Mouse (Mus musculus): ENCODE results near the gene Tsks. TPM values are rescaled to one million over a fixed set of nuclear protein-coding genes. Genes with fewer than 3 reads are reported as not detected.

The Tsks gene
- polyA plus RNA-seq, 1 experiment: not detected

GRCm38 (mm10) chr7:44984833-44985164 is 41.8 kb downstream of the Tsks start:
- Histone ChIP-seq H3K4me1 (ENCODE audit: control insufficient read depth, insufficient read depth, low read length) (peaks cover 10% of the 10 kb centered on the region), H3K27ac (ENCODE audit: insufficient read depth, low read depth, low read length) (no peak overlapping the region), H3K4me3 (ENCODE audit: insufficient read depth, low read length) (peak overlapping the region; percentile 97)
- TF ChIP-seq CTCF (IDR thresholded peaks at IDR 0.05; ENCODE audit: low read depth, low read length): no peak
- TF ChIP-seq POLR2A (IDR thresholded peaks at IDR 0.05; ENCODE audit: borderline replicate concordance, low read depth, low read length): no peak

GRCm38 (mm10) chr7:44985595-44986191 is 42.7 kb downstream of the Tsks start:
- TF ChIP-seq POLR2A (IDR thresholded peaks at IDR 0.05; ENCODE audit: borderline replicate concordance, low read depth, low read length): no peak
- TF ChIP-seq CTCF (IDR thresholded peaks at IDR 0.05; ENCODE audit: low read depth, low read length): no peak
- peaks cover 10% of the 10 kb centered on the region for H3K4me1 ChIP-seq (ENCODE audit: control insufficient read depth, insufficient read depth, low read length)
- peak overlapping the region; percentile 81 for H3K27ac ChIP-seq (ENCODE audit: insufficient read depth, low read depth, low read length)
- peak overlapping the region; percentile 97 for H3K4me3 ChIP-seq (ENCODE audit: insufficient read depth, low read length)

- TF ChIP-seq POLR2A (IDR thresholded peaks at IDR 0.05; ENCODE audit: borderline replicate concordance, low read depth, low read length): no peak
- peak within 1 kb of the TSS; percentile 97 for H3K4me3 ChIP-seq (ENCODE audit: insufficient read depth, low read length)
- peak within 1 kb of the TSS; percentile 81 for H3K27ac ChIP-seq (ENCODE audit: insufficient read depth, low read depth, low read length)
- H3K4me1 ChIP-seq (ENCODE audit: control insufficient read depth, insufficient read depth, low read length): peaks cover 10% of the 10 kb centered on the region
Measured at GRCm38 (mm10) chr7:44986192-44986878, 43.3 kb downstream of the Tsks start, which contains the start of gene Prmt1. Prmt1 (minus strand) TSS chr7:44986568.

- Histone ChIP-seq H3K4me3 (ENCODE audit: insufficient read depth, low read length) (peak overlapping the region; percentile 75), H3K27ac (ENCODE audit: insufficient read depth, low read depth, low read length) (peak overlapping the region; percentile 77), H3K4me1 (ENCODE audit: control insufficient read depth, insufficient read depth, low read length) (peaks cover 10% of the 10 kb centered on the region)
- TF ChIP-seq POLR2A (IDR thresholded peaks at IDR 0.05; ENCODE audit: borderline replicate concordance, low read depth, low read length) (peak; percentile 12; the same call in 1 of the 2 replicates), CTCF (IDR thresholded peaks at IDR 0.05; ENCODE audit: low read depth, low read length) (0 out of 2 replicates have a peak, but pooled peaks have one; percentile 22)
Measured at GRCm38 (mm10) chr7:44986879-44987718, 44.1 kb downstream of the Tsks start.

- no peak for TF ChIP-seq CTCF (IDR thresholded peaks at IDR 0.05; ENCODE audit: low read depth, low read length)
- TF ChIP-seq POLR2A (IDR thresholded peaks at IDR 0.05; ENCODE audit: borderline replicate concordance, low read depth, low read length): no peak
- Histone ChIP-seq H3K27ac (ENCODE audit: insufficient read depth, low read depth, low read length) (no peak overlapping the region), H3K4me3 (ENCODE audit: insufficient read depth, low read length) (peak overlapping the region; percentile 83), H3K4me1 (ENCODE audit: control insufficient read depth, insufficient read depth, low read length) (peaks cover 7% of the 10 kb centered on the region)
Measured at GRCm38 (mm10) chr7:44996672-44997071, 53.7 kb downstream of the Tsks start.

GRCm38 (mm10) chr7:44997231-44997939 is 54.4 kb downstream of the Tsks start, which contains the start of gene Irf3:
Irf3 (plus strand) TSS chr7:44997648.
- Histone ChIP-seq H3K4me3 (ENCODE audit: insufficient read depth, low read length) (peak within 1 kb of the TSS; percentile 83), H3K27ac (ENCODE audit: insufficient read depth, low read depth, low read length) (peak within 1 kb of the TSS; percentile 88), H3K4me1 (ENCODE audit: control insufficient read depth, insufficient read depth, low read length) (peaks cover 7% of the 10 kb centered on the region)
- TF ChIP-seq POLR2A (IDR thresholded peaks at IDR 0.05; ENCODE audit: borderline replicate concordance, low read depth, low read length) (0 out of 2 replicates have a peak, but pooled peaks have one; percentile 3), CTCF (IDR thresholded peaks at IDR 0.05; ENCODE audit: low read depth, low read length) (no peak)

- TF ChIP-seq CTCF (IDR thresholded peaks at IDR 0.05; ENCODE audit: low read depth, low read length) (no peak), POLR2A (IDR thresholded peaks at IDR 0.05; ENCODE audit: borderline replicate concordance, low read depth, low read length) (no peak)
- Histone ChIP-seq H3K27ac (ENCODE audit: insufficient read depth, low read depth, low read length) (peak overlapping the region; percentile 88), H3K4me1 (ENCODE audit: control insufficient read depth, insufficient read depth, low read length) (peaks cover 7% of the 10 kb centered on the region), H3K4me3 (ENCODE audit: insufficient read depth, low read length) (peak overlapping the region; percentile 83)
Measured at GRCm38 (mm10) chr7:44997940-44998428, 55.0 kb downstream of the Tsks start.

- peak within 1 kb of the TSS; percentile 88 for H3K27ac ChIP-seq (ENCODE audit: insufficient read depth, low read depth, low read length)
- TF ChIP-seq CTCF (IDR thresholded peaks at IDR 0.05; ENCODE audit: low read depth, low read length): no peak
- no peak for TF ChIP-seq POLR2A (IDR thresholded peaks at IDR 0.05; ENCODE audit: borderline replicate concordance, low read depth, low read length)
- peaks cover 7% of the 10 kb centered on the region for H3K4me1 ChIP-seq (ENCODE audit: control insufficient read depth, insufficient read depth, low read length)
- peak within 1 kb of the TSS; percentile 83 for H3K4me3 ChIP-seq (ENCODE audit: insufficient read depth, low read length)
Measured at GRCm38 (mm10) chr7:44998501-44998955, 55.5 kb downstream of the Tsks start, which contains the start of gene Bcl2l12. Bcl2l12 (minus strand) TSS chr7:44998712.

GRCm38 (mm10) chr7:44999753-45000152 is 56.7 kb downstream of the Tsks start:
- no peak overlapping the region for H3K4me3 ChIP-seq (ENCODE audit: insufficient read depth, low read length)
- H3K27ac ChIP-seq (ENCODE audit: insufficient read depth, low read depth, low read length): no peak overlapping the region
- TF ChIP-seq CTCF (IDR thresholded peaks at IDR 0.05; ENCODE audit: low read depth, low read length) (no peak), POLR2A (IDR thresholded peaks at IDR 0.05; ENCODE audit: borderline replicate concordance, low read depth, low read length) (no peak)
- peaks cover 7% of the 10 kb centered on the region for H3K4me1 ChIP-seq (ENCODE audit: control insufficient read depth, insufficient read depth, low read length)

All from bone marrow macrophage, adult 2 months (primary cell).